Mouse (Mus musculus) frontal cortex, postnatal 10 days (tissue): ENCODE data around the gene Ctdspl.
A peak's percentile ranks its signal among the peaks of the same experiment; 100 is the strongest.

Experiments used
- DNase-seq, 2 experiments: peaks; one replicate each; pipeline ENCODE4 v3.0.0; 2022; ENCODE audit warnings: low spot score in 2 of 2, mixed read lengths in 1 of 2

The Ctdspl gene

GRCm38 (mm10) chr9:119028226-119029195 lies 102.3 kb downstream of the Ctdspl start:
- no peak for DNase-seq

GRCm38 (mm10) chr9:119029568-119029967 lies 103.3 kb downstream of the Ctdspl start:
- peak in 1 of 2 experiments; percentile 58 for DNase-seq

GRCm38 (mm10) chr9:119031038-119031437 lies 104.8 kb downstream of the Ctdspl start:
- no peak for DNase-seq

GRCm38 (mm10) chr9:119031772-119032171 lies 105.5 kb downstream of the Ctdspl start:
- no peak for DNase-seq

GRCm38 (mm10) chr9:119032538-119032937 lies 106.3 kb downstream of the Ctdspl start:
- DNase-seq: no peak

- peak in 1 of 2 experiments; percentile 49 for DNase-seq
These were observed 107.1 kb downstream of the Ctdspl start for GRCm38 (mm10) chr9:119033111-119033921.

GRCm38 (mm10) chr9:119034069-119034468 lies 107.8 kb downstream of the Ctdspl start:
- no peak for DNase-seq

GRCm38 (mm10) chr9:119034676-119035665 lies 108.7 kb downstream of the Ctdspl start:
- DNase-seq: no peak

- no peak for DNase-seq
These were observed 109.6 kb downstream of the Ctdspl start for GRCm38 (mm10) chr9:119035836-119036235.

GRCm38 (mm10) chr9:119037076-119037730 lies 111.0 kb downstream of the Ctdspl start:
- no peak for DNase-seq

GRCm38 (mm10) chr9:119038574-119038973 lies 112.3 kb downstream of the Ctdspl start:
- DNase-seq: no peak

- no peak for DNase-seq
These were observed 114.0 kb downstream of the Ctdspl start for GRCm38 (mm10) chr9:119040101-119040775.

- no peak for DNase-seq
These were observed 122.1 kb downstream of the Ctdspl start for GRCm38 (mm10) chr9:119048182-119048903.

GRCm38 (mm10) chr9:119051158-119051557 lies 124.9 kb downstream of the Ctdspl start:
- DNase-seq: no peak

- DNase-seq: no peak
These were observed 126.1 kb downstream of the Ctdspl start, which contains the start of gene Vill for GRCm38 (mm10) chr9:119052154-119052944. Gene Vill, plus strand, starts transcription at chr9:119052778.

- no peak for DNase-seq
These were observed 127.8 kb downstream of the Ctdspl start for GRCm38 (mm10) chr9:119053964-119054576.

- no peak for DNase-seq
These were observed 129.1 kb downstream of the Ctdspl start for GRCm38 (mm10) chr9:119055336-119055735.

GRCm38 (mm10) chr9:119058245-119058644 lies 132.0 kb downstream of the Ctdspl start:
- no peak for DNase-seq
